Mouse (Mus musculus) embryonic fibroblast, embryonic 13.5 days (primary cell): Measurements from ENCODE around the gene Kcnma1. TPM values are rescaled to one million over a fixed set of nuclear protein-coding genes. Genes with fewer than 3 reads are reported as not detected.

Experiments used
- H3K27ac ChIP-seq: 2 replicates; pipeline ENCODE4 v1.5.1; 2012; ENCODE audit warnings: low read length, control low read depth, inconsistent platforms; ENCODE audit not compliant: insufficient read depth
- H3K4me1 ChIP-seq: 2 replicates; pipeline ENCODE4 v1.6.1; 2011; ENCODE audit warnings: low read length; ENCODE audit not compliant: control insufficient read depth, insufficient read depth
- H3K4me3 ChIP-seq: 2 replicates; pipeline ENCODE4 v1.5.1; 2011; ENCODE audit warnings: mild to moderate bottlenecking, control low read depth, low read length; ENCODE audit not compliant: insufficient read depth
- CTCF ChIP-seq: IDR thresholded peaks from 2 replicates; pipeline ENCODE4 v1.5.1; 2011; ENCODE audit warnings: mild to moderate bottlenecking, control low read depth, low read length, moderate library complexity, borderline replicate concordance; ENCODE audit not compliant: insufficient read depth
- POLR2A ChIP-seq: IDR thresholded peaks from 2 replicates; pipeline ENCODE4 v1.6.1; 2011; ENCODE audit warnings: low read depth, mild to moderate bottlenecking, control low read depth, low read length, moderate library complexity
- polyA plus RNA-seq: library from polyadenylated mRNA; stranded (reverse); fragments of >200 nt; gene quantifications from 2 replicates; pipeline ENCODE4 v1.2.4, GENCODE M21; 2011; ENCODE audit warnings: low read depth; ENCODE audit not compliant: missing spikeins, insufficient read length

Gene Kcnma1
- polyA plus RNA-seq, 1 experiment = 5.9 TPM

- no peaks in the 10 kb centered on the region for H3K4me1 ChIP-seq
- no peak for TF ChIP-seq POLR2A
- no peak for TF ChIP-seq CTCF
These were observed 362.6 kb downstream of the Kcnma1 start for GRCm38 (mm10) chr14:23651682-23652081.

GRCm38 (mm10) chr14:23650126-23650525 is 364.2 kb downstream of the Kcnma1 start:
- peaks cover 2% of the 10 kb centered on the region for H3K4me1 ChIP-seq
- no peak overlapping the region for H3K4me3 ChIP-seq
- no peak overlapping the region for H3K27ac ChIP-seq
- no peak for TF ChIP-seq POLR2A
- no peak for TF ChIP-seq CTCF

More at GRCm38 (mm10) chr14:23651682-23652081, 362.6 kb downstream of the Kcnma1 start:
- Histone ChIP-seq H3K27ac (no peak overlapping the region), H3K4me3 (no peak overlapping the region)

- Histone ChIP-seq H3K4me1 (peaks cover 6% of the 10 kb centered on the region), H3K27ac (no peak overlapping the region), H3K4me3 (no peak overlapping the region)
- TF ChIP-seq CTCF (no peak), POLR2A (no peak)
These were observed 368.8 kb downstream of the Kcnma1 start for GRCm38 (mm10) chr14:23645361-23646063.

- Histone ChIP-seq H3K4me1 (peaks cover 7% of the 10 kb centered on the region), H3K27ac (no peak overlapping the region), H3K4me3 (no peak overlapping the region)
- no peak for TF ChIP-seq POLR2A
- TF ChIP-seq CTCF = no peak
These were observed 371.1 kb downstream of the Kcnma1 start for GRCm38 (mm10) chr14:23643162-23643561.

GRCm38 (mm10) chr14:23640665-23641064 is 373.6 kb downstream of the Kcnma1 start:
- no peak overlapping the region for H3K4me3 ChIP-seq
- peaks cover 11% of the 10 kb centered on the region for H3K4me1 ChIP-seq
- H3K27ac ChIP-seq = no peak overlapping the region
- TF ChIP-seq POLR2A = no peak
- peak; percentile 43 for TF ChIP-seq CTCF

GRCm38 (mm10) chr14:23638078-23638695 is 376.1 kb downstream of the Kcnma1 start:
- TF ChIP-seq POLR2A (no peak), CTCF (no peak)
- H3K4me3 ChIP-seq = no peak overlapping the region
- peaks cover 8% of the 10 kb centered on the region for H3K4me1 ChIP-seq
- peak overlapping the region; percentile 86 for H3K27ac ChIP-seq

- no peak overlapping the region for H3K4me3 ChIP-seq
- no peak for TF ChIP-seq CTCF
- no peak overlapping the region for H3K27ac ChIP-seq
- peaks cover 8% of the 10 kb centered on the region for H3K4me1 ChIP-seq
These were observed 378.4 kb downstream of the Kcnma1 start for GRCm38 (mm10) chr14:23635903-23636302.

GRCm38 (mm10) chr14:23633011-23633595 is 381.2 kb downstream of the Kcnma1 start:
- Histone ChIP-seq H3K27ac (peak overlapping the region; percentile 39; the same call in 1 of the 2 replicates), H3K4me3 (no peak overlapping the region), H3K4me1 (peaks cover 5% of the 10 kb centered on the region)
- TF ChIP-seq POLR2A (no peak), CTCF (no peak)

- peaks cover 11% of the 10 kb centered on the region for H3K4me1 ChIP-seq
- H3K4me3 ChIP-seq = no peak overlapping the region
- TF ChIP-seq POLR2A (no peak), CTCF (no peak)
- no peak overlapping the region for H3K27ac ChIP-seq
These were observed 387.4 kb downstream of the Kcnma1 start for GRCm38 (mm10) chr14:23626925-23627324.

GRCm38 (mm10) chr14:23626114-23626513 is 388.2 kb downstream of the Kcnma1 start:
- H3K27ac ChIP-seq = no peak overlapping the region
- no peak overlapping the region for H3K4me3 ChIP-seq
- TF ChIP-seq CTCF = no peak
- no peak for TF ChIP-seq POLR2A
- peaks cover 11% of the 10 kb centered on the region for H3K4me1 ChIP-seq
